Mouse (Mus musculus) adrenal gland, adult 8-10 months (tissue): Measurements from ENCODE around the gene Nol6. TPM values are rescaled to one million over a fixed set of nuclear protein-coding genes. Genes with fewer than 3 reads are reported as not detected.
A peak's percentile ranks its signal among the peaks of the same experiment; 100 is the strongest.

Experiments used
- DNase-seq: peaks from one replicate; pipeline ENCODE4 v3.0.0; 2022
- total RNA-seq, 4 experiments: library from RNA; stranded (reverse); gene quantifications; 2 replicates each; pipeline ENCODE4 v1.2.4; 2022

The Nol6 gene
- total RNA-seq, 4 experiments from 2014 or later, result 61.8 to 79.3 (median 70.7) TPM

GRCm38 (mm10) chr4:41118706-41119292 is 5.5 kb downstream of the Nol6 start:
- DNase-seq, result no peak

DNA sequence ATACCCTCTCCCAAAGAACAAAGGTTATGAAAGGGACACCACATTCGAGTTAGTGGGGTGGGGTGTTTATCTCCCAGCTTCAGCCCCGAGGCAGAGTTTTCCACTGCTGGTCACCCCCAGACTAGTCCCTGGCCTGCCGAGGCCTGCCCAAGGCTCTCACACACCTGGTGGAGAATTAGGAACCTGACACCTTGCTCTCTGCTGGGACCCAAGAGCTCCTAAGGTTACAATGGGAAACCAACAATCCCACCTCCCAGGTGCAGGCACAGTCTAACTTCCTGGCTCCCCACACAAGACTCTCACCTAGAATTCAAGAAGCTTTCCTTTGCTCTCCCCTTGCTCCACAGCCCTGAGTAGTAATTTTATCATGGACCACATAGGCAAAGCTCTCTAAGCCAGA is 7.4 kb downstream of the Nol6 start:
- no peak for DNase-seq

DNA sequence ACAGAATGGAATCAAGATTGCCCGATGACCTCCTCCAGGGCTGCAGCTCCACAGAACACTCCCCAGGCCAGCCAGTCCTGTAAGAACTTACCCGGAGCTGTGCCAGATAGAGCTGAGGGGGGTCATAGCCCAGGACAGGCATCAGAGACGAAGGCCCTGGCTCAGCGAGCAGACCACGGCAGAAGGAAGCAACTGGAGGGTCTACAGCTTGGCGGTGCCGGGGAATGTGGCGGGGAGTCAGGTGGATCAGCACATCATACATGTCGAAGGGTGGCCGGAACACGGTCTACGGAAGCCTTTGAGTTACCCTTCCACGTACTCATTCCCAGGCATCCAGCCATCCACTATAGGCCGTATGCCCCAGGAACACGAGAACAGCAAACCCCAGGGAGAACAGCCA is 8.5 kb downstream of the Nol6 start:
- DNase-seq, result no peak

GRCm38 (mm10) chr4:41115074-41115473 is 9.2 kb downstream of the Nol6 start:
- DNase-seq, result no peak

DNA sequence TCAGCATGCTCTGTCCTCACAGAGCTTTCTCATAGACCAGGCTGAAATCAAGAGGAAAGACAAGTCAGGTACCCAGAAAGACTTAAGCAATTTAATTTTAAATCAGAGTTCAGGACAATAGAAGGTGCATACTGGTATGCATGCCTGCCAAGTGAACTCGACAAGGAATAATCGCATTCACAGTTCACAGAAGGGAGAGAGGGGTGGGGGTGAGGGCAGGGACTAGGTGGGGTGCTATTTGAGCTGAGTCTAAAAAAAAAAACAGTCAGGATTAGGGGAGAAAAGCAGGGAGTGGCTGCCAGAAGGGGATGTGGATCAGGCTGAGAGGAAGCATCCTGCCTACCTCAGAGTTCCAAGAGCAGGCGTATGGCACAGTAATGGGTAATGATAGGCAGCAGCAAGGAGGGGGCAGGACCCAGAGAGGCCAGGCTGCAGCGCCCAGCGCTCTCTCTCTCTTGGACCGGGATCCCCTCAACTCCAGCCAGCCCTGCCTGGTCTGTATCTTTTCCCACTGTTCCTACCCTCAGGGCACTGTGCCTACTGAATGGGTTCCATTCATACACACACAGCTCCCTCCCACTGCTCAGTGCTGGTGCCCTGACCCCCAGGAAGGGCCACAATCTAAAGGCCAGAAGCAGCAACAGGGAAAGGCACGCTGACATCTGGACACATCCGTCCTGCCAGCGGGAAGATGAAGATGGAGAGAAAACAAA is 9.7 kb downstream of the Nol6 start:
- no peak for DNase-seq

DNA sequence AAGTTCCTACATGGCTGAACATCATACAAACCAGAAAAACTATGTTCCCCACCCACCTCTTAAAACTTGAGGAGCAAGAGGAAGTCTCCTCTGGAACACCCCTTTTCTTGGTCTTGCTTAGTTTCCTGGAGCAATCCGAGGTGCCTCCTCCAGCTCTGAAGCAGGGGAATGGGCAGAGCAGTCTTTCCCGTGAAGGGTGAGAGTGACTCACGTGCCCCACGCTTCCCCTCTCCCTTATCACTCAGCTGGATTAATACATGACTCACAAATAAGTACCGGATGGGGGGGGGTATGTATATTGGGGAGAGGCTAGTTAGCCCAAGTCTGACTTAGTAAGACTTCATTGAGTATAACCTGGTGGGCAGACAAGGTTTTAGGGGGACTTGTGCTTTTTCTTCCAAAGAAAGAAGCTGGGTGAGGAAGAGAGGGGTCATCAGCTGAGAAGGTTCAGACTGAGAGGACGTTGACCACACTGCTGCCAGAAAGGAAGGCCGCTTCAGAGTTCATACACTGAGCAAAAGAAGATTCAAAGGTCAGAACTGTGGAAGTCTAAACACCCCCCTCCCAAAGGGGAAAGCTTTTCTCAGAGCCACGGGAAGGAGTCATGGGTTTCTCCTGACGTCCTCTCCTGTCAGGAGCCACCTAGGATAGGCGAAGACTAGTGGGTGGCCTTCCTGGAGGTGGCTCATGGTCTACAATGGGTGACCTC is 15.4 kb downstream of the Nol6 start:
- DNase-seq, result no peak

GRCm38 (mm10) chr4:41107440-41107839 is 16.8 kb downstream of the Nol6 start:
- DNase-seq, result no peak

DNA sequence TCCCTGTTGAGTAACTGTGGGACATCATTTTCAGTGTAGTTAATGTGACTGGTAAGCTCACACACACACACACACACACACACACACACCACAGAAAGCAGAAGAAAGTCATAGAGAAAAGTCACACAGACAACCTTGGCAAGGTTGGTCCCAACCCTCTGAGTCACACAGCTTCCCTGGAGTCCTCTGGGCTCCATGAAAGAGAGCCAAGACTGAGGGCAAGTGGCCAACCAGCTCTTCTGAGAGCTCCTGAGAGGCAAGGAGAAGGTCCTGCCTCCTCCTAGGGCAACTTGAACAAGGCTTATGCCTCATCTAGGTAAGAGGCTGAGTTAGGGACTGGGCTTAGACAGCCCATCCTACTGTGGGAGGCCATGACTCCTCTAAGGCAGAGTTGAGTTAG is 21.4 kb downstream of the Nol6 start:
- peak; percentile 62 for DNase-seq

GRCm38 (mm10) chr4:41100986-41101385 is 23.3 kb downstream of the Nol6 start:
- DNase-seq, result no peak

- no peak for DNase-seq
Observed at GRCm38 (mm10) chr4:41098577-41098951, 25.7 kb downstream of the Nol6 start.

DNA sequence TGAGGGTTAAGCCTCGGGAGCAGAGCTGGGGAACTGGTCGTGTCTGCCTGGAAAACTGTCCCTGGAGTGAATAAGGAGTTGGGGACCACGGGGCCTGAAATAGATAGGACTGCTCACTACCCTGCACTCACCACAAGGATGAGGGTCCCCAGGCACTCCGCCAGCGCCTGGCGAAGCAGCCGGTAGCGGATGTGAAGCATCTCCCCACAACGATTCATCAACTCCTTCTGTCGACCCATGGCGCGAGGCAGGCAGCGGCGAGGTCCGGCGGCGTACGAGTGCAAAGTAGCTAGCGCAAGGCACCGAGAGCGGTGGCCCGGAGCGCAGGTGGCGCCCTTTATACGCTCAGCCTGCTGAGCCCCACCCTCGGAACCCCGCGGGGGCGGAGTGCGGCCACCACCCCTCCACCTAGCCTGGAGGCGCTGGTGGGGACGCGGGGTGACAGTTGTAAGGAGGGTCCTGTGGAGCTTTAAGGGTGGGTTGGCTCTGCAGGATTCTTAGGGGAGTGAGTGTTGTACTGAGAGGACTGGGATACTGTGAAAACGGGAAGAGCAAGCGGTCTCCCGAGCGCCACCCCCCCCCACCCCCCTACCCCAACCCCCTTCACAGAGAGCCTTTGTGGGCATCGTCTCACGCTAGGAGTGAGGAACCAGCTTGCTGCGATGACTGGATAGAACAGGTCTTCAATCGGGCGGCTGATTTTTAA is 26.2 kb downstream of the Nol6 start, which contains the start of gene Aqp3:
Gene Aqp3, minus strand, starts transcription at position 313 of the 706 bp plus-strand sequence.
- DNase-seq, result no peak

GRCm38 (mm10) chr4:41097381-41097780 is 26.9 kb downstream of the Nol6 start:
- DNase-seq, result no peak

DNA sequence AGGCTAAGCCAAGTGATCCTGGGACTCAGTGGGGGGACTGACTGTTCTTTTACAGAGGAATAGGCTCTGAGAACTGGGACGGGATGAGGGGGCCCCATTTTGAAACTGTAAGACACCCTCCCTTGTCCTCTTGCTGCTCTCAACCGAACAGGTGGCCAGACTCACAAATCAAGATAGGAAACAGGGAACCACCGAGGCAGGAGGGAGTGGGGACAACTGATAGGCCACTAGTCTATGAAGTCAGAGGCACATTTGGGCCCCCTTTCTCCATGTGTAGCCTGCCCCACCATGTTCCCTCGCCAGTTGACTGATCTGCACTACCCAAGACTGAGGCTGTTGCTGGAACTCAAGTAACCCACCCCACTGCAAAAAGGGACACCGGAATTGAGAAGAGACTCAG is 27.5 kb downstream of the Nol6 start:
- DNase-seq, result no peak

DNA sequence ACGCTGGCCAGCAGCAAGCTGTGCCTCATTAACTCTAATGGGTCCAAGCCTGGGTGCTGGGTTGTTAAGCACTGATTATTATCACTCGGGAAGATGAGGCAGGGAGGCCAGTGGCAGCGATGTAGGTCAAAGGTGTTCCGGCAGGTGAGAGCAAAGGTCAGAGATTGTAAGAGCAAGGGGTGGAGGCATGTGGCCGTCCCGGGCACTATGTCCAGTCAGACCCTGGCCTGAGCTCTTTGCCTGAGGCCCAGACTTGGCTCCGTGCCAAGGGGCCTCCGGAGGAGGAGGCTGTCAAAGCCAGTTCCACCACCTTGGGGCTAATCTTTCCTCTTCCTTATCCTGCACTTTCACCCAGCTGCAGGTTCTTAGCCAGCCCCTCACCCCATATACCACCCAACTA is 28.1 kb downstream of the Nol6 start:
- DNase-seq, result no peak

DNA sequence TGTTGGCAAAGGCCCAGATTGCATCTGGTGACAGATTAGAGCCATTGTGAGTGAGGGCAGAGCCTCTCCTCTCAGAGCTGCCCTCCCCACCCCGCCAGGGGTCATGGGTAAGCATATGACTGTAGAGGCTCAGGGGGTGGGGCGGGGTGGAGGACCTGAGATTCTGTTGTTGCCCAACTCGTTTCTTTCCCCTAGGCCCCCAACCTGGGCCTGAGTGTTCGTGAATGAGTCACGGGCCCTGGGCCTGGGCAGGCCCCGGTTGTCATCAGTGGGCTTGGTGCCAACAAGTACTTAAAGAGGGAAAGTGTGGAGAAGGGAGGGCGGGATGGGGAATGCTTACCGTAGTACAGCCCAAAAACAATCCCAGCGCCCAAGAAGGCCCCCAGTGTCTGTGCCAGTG is 29.9 kb downstream of the Nol6 start:
- no peak for DNase-seq

DNA sequence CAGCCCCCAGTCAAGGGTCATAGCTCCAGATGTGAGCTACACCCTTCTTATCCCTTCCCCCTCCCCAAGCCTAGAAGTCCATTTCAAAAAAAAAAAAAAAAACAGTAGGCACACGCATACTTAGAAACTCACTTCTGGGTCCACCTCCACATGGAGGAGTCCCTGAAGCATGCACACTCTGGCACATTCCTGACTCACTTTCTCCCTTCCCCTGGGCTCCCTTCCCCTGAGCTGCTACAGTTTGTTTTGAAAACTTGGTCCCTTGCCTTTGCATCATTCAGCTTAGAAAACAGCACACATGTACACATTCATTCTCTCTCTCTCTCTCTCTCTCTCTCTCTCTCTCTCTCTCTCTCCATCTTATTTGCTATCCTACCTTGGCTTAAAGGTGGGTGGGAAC is 31.3 kb downstream of the Nol6 start:
- no peak for DNase-seq

DNA sequence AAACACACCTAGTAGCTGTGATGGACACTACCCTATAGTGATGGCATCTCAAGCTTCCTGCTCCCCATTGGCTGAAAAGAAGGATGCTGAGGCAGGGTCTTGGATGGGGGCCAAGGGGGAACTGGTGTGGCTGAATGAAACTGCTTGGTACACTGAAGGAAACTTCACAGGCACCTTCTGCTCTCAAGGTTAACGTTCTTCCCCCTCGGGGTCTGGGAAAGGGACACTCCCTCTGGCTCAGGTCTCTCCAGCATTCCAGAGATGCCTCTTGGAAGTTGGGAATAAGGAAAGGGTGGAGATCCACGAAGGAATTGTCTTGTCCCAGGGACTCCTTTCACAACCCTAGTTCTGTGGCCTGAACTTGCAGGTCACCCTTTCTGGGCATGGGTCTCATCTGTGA is 32.9 kb downstream of the Nol6 start:
- no peak for DNase-seq

GRCm38 (mm10) chr4:41089705-41090104 is 34.5 kb downstream of the Nol6 start:
- DNase-seq, result no peak

- DNase-seq, result no peak
Observed at GRCm38 (mm10) chr4:41089189-41089588, 35.1 kb downstream of the Nol6 start.

DNA sequence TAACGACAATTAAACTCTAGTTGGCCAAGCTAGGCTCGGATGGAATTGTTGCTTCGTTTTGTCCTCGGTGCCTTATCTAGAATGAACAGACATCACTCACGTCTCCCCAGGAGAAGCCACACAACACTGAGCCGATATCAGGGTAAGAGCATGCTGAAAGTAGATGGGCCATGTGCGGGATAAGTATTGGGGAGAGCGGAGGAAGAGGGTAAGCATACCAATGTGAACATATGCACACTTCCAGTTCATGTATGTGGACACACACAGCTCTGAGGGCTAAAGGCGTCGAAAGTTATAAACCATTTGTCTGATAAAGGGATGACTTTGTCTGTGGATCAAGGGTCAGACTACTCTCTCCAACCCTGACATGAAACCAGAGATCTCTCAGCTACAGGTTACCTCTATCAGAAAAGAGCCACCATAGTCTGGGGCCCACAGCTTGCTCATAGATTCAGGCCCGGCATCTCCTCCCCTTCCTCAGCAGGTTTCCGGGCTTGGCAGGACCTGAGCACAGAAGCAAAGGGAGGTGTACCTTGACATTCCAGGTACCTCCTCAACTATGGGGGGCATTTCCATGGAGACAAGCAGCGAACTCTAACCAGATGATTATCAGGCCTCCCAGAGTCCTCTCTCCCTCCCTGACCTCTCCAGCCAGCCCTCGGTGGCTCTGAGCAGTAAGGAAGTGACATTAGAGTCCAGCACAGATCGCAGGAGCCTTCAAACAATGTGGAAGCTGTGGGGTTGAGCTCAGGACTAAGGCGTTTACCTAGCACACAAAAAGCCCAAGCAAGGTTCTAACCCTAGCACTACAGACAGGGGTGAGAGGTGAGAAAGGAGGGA is 36.6 kb downstream of the Nol6 start:
- DNase-seq, result no peak

DNA sequence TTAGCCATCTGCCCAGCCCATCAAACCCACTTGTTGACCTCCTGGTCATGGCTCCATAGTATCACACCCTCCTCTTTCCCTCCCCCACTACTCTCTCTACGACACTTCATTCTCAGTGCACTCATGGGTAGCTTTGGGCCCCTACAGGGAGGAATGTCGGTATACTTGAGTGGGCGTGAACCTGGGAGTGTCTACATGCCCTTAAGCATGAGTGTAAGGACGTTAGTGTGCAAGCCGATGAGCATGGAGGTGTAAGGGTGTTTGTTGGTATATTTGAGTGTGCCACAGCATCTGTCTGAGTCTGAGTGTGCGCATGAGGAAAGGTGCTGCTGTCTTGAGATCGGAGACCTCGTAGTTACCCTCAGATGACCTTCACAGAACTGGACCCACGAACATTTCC is 37.3 kb downstream of the Nol6 start:
- no peak for DNase-seq

GRCm38 (mm10) chr4:41084819-41085218 is 39.4 kb downstream of the Nol6 start:
- DNase-seq, result no peak
